ENCODE assay signal across 16 mouse cellular contexts in the genomic region with DNA sequence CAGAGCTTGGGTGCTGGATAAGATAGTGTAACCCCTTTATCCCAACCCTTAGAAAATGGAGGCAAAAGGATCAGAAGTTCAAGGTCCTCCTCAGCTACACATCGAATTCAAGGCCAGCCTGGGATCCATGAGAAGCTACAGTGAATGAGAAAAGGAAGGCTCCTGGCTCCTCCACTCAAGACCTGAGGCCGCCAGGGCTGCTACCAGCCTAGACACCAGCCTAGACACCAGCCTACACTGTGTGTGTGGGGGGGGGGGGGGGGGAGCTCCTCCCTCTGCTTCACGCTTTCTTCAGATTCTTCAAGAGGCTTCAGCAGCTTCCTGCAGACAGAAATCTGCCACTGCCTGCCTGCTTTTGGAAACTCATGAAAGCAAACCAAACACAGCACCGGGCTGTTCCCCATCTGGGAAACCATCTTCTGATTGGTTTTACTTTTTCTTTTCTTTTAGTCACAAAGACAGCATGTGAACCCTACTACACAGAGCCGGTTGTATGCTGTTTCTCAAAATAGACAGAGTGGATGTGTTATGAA.
"Had no signal": no experiment of that assay in that cellular context is flagged by ENCODE, and none has a peak within 500 bp of the region (broad histone marks: within the 10 kb centered on the region; RNA-seq: fewer than 3 reads in every experiment).

No protein-coding gene starts in this region.

- H3K27ac ChIP-seq: intestine, embryonic 15.5 days; kidney, embryonic 15.5 days; liver, embryonic 13.5 days; macrophage; midbrain, embryonic 10.5 days; midbrain, embryonic 13.5 days; stomach, postnatal 0 days had no signal

- H3K27me3 ChIP-seq: intestine, embryonic 15.5 days; kidney, embryonic 15.5 days; liver, embryonic 13.5 days; midbrain, embryonic 13.5 days had no signal

- ATAC-seq: intestine, embryonic 15.5 days; lung, postnatal 0 days; midbrain, embryonic 13.5 days had no signal

- H3K36me3 ChIP-seq: intestine, embryonic 15.5 days; kidney, embryonic 15.5 days; liver, embryonic 13.5 days; midbrain, embryonic 10.5 days; midbrain, embryonic 13.5 days had no signal

- DNase-seq: kidney, adult 11 months; kidney, adult 8-10 months; kidney, postnatal 10 days; kidney, postnatal 36 days; liver, embryonic 13.5 days; lung, embryonic 14.5 days; right cerebral cortex, postnatal 4 days; thymus, postnatal 25 days had no signal

- H3K4me1 ChIP-seq: intestine, embryonic 15.5 days; kidney, embryonic 15.5 days; liver, embryonic 13.5 days; megakaryocyte, embryonic 14.5 days; midbrain, embryonic 10.5 days; midbrain, embryonic 13.5 days had no signal

- H3K9me3 ChIP-seq: intestine, embryonic 15.5 days; kidney, embryonic 15.5 days; liver, embryonic 13.5 days; midbrain, embryonic 10.5 days; midbrain, embryonic 13.5 days had no signal

- H3K4me3 ChIP-seq: intestine, embryonic 15.5 days; kidney, embryonic 15.5 days; liver, embryonic 13.5 days; megakaryocyte, embryonic 14.5 days; midbrain, embryonic 10.5 days; midbrain, embryonic 13.5 days had no signal

- H3K9ac ChIP-seq: intestine, embryonic 15.5 days; kidney, embryonic 15.5 days; liver, embryonic 13.5 days; lung, embryonic 14.5 days; midbrain, embryonic 13.5 days had no signal

- H3K4me2 ChIP-seq: intestine, embryonic 15.5 days; kidney, embryonic 15.5 days; liver, embryonic 13.5 days; lung, embryonic 14.5 days; midbrain, embryonic 13.5 days had no signal
